Mouse (Mus musculus): ENCODE data around the gene Lipk. TPM values are rescaled to one million over a fixed set of nuclear protein-coding genes. Genes with fewer than 3 reads are reported as not detected.

Lipk gene
- not detected in 2 replicates for polyA plus RNA-seq (2021; fragmentation: Nextera tagmentation)
- long read RNA-seq, experiment 1, result 0 reads
- long read RNA-seq, experiment 2, result 0 reads

DNA sequence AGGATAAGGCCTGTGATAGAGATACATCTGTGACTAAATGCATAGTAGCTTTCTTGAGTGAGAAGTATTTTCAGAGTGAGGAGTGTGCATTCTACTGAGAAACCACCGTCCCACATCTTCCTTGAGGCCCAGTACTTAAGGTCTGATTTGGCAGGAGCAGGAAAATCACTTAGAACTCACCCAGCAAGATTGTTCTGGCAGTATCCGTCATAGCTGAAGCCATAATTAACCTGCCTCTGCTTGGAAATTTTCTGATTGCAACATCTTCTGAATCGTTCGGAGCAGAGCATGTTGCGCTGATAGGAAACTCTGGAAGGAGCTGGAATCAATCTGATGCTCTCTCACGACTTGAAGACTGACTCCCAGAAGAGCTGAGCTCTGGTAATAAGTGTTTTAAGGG, at the start of gene Lipk:
TSS of gene Lipk (plus strand) at position 289 of the 400 bp plus-strand sequence.

DNA sequence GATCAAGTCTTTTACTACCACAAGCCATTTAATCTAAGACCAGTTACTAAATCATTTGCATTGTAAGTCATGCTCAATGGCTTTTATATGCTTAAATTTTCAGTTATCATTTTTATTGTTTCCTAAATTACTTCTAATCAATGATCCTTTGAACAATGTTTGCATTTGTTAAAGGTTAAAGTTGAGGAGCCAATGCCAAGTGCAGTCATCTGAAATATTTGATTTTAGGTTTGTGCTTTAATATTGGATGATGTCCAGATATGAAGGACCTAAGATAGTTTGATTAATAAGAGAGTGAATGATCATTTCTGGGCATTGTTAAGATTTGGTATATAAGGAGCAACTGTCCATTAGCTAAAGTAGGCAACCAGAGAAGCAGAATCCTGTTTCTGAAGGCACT, 47.2 kb upstream of the Lipk start, which contains the start of gene Lipf:
TSS of gene Lipf (plus strand) at position 301 of the 400 bp plus-strand sequence.

DNA sequence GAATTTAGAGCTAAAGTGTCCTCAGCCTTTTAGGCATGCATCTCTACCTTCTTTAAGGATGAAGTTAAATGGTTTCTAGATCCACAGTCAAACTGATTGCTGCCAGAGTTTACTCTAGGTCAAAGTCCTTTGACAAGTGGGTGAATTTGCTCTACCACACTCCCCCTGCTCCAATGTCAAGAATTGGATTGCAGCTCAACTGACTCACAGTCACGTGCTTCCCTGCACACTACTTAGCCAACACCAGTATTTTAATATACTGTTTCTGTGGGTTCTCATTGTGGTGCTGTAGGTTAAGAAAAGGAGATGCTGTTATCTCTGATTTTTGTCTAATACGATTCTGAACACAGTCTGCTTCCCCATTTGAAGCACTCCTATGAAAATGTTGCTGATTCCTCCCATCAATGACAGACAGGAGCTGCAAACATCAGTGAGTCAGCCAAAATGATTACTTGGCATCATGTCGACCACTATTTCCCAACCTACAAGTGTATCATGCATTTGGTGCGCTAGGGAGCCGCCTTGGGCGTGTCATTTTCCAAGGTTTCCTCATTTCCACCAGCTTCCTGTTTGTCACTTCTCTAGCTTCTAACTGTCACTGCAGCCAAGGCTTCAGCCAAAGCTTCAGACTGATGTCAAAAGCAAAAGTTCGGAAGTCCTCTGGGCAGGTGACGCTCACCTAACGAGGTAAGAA, 58.8 kb downstream of the Lipk start, which contains the start of gene Lipn:
TSS of gene Lipn (plus strand) at position 580 of the 694 bp plus-strand sequence.

Small RNA genes lying within 50 kb of the gene (microRNA-seq; reads per million reads assigned to microRNA genes)
- not detected for gene Gm23334

Other genes with a start within 250 kb of the Lipk start
- gene Lipo3, start 246.3 kb upstream of the Lipk start, polyA plus RNA-seq (2021; fragmentation: Nextera tagmentation), result 5.6 and 6.0 TPM in 2 replicates
- not detected in 2 replicates for gene Lipo1, start 220.8 kb upstream of the Lipk start, polyA plus RNA-seq (2021; fragmentation: Nextera tagmentation)
- not detected in 2 replicates for gene Lipf, start 47.1 kb upstream of the Lipk start, polyA plus RNA-seq (2021; fragmentation: Nextera tagmentation)
- gene Lipn, start 59.1 kb downstream of the Lipk start, polyA plus RNA-seq (2021; fragmentation: Nextera tagmentation), result not detected in 2 replicates
- 0.16 TPM in 1 of 2 replicates, not detected in the other for gene Lipm, start 92.6 kb downstream of the Lipk start, polyA plus RNA-seq (2021; fragmentation: Nextera tagmentation)
- gene Ankrd22, start 157.8 kb downstream of the Lipk start, polyA plus RNA-seq (2021; fragmentation: Nextera tagmentation), result not detected in 2 replicates
- gene Stambpl1, start 183.9 kb downstream of the Lipk start, polyA plus RNA-seq (2021; fragmentation: Nextera tagmentation), result 13.2 and 15.5 TPM in 2 replicates
- gene Acta2, start 247.3 kb downstream of the Lipk start, polyA plus RNA-seq (2021; fragmentation: Nextera tagmentation), result 8.1 and 10.5 TPM in 2 replicates

Data from layer of hippocampus, adult 6 months (tissue).